Comparison of ENCODE assay signal across 21 mouse cellular contexts in genomic region chr16:91443211-91443611, GRCm38 (mm10). TPM values are rescaled to one million over a fixed set of nuclear protein-coding genes. Genes with fewer than 3 reads are reported as not detected.
DNase-seq lines count a peak whose midpoint lies in the region; ATAC-seq and TF ChIP-seq lines count a peak whose summit lies in the region.
"Had no signal": no experiment of that assay in that cellular context is flagged by ENCODE, and none has a peak within 500 bp of the region (broad histone marks: within the 10 kb centered on the region; RNA-seq: fewer than 3 reads in every experiment).

No protein-coding gene starts in this region.

- H3K36me3 ChIP-seq in liver, embryonic 13.5 days = no peaks in the 10 kb centered on the region
- H3K36me3 ChIP-seq: embryonic facial prominence, embryonic 12.5 days; forebrain, embryonic 12.5 days; heart, embryonic 13.5 days; midbrain, embryonic 13.5 days; stomach, embryonic 15.5 days had no signal

- no peak for DNase-seq in left cerebral cortex, adult 2 months (ENCODE audit: extremely low spot score in 1 of 2, low spot score in 2 of 2)
- no peak for DNase-seq in left cerebral cortex, adult 11 months (ENCODE audit: low spot score)
- no peak for DNase-seq in liver, embryonic 13.5 days
- DNase-seq in thymus, postnatal 36 days = peak; percentile 50 to 62
- no peak for DNase-seq in ovary, postnatal 36 days (ENCODE audit: low spot score)
- no peak for DNase-seq in kidney, adult 9 months
- DNase-seq: adrenal gland, adult 2 months; cerebellum, postnatal 14 days; kidney, postnatal 25 days; lung, postnatal 4 days had no signal

- peak overlapping the region; percentile 74 for H3K9ac ChIP-seq in liver, embryonic 13.5 days
- H3K9ac ChIP-seq: embryonic facial prominence, embryonic 12.5 days; forebrain, embryonic 12.5 days; heart, embryonic 13.5 days; midbrain, embryonic 13.5 days; stomach, embryonic 15.5 days had no signal

- TF ChIP-seq POLR2A in bone marrow, adult 2 months (IDR thresholded peaks at IDR 0.05; ENCODE audit: borderline replicate concordance, control insufficient read depth, low read depth, low read length) = no peak

- 41% methylated on average over 8 of the region's 8 CpGs for WGBS in bone marrow, adult 2 months
- 68% methylated on average over 8 of the region's 8 CpGs for WGBS in liver, embryonic 13.5 days (ENCODE audit: insufficient replicate concordance)

- H3K4me1 ChIP-seq in bone marrow, adult 2 months (ENCODE audit: control insufficient read depth, insufficient read depth, low read length) = peaks cover 12% of the 10 kb centered on the region
- H3K4me1 ChIP-seq in liver, embryonic 13.5 days (replicated peaks) = peaks cover 92% of the 10 kb centered on the region
- H3K4me1 ChIP-seq: forebrain, embryonic 12.5 days; midbrain, embryonic 13.5 days had no signal

- intact Hi-C loops in left cerebral cortex, adult 2 months (cut with DNase I) = loop anchor here (2.0 kb wide), 1 partner anchor 42 kb away; the partner anchor contains the start of gene Ifnar1

- no peaks in the 10 kb centered on the region for H3K9me3 ChIP-seq in liver, embryonic 13.5 days (replicated peaks)
- H3K9me3 ChIP-seq: embryonic facial prominence, embryonic 12.5 days; forebrain, embryonic 12.5 days; heart, embryonic 13.5 days; midbrain, embryonic 13.5 days; stomach, embryonic 15.5 days had no signal

- H3K4me3 ChIP-seq in left cerebral cortex, adult 2 months = no peak overlapping the region
- H3K4me3 ChIP-seq in bone marrow, adult 2 months (replicated peaks; ENCODE audit: control insufficient read depth, low read depth, low read length) = no peak overlapping the region
- no peak overlapping the region for H3K4me3 ChIP-seq in liver, embryonic 13.5 days (replicated peaks)
- H3K4me3 ChIP-seq: embryonic facial prominence, embryonic 12.5 days; forebrain, embryonic 12.5 days; heart, embryonic 13.5 days; midbrain, embryonic 13.5 days; stomach, embryonic 15.5 days had no signal

- peak overlapping the region; percentile 71 for H3K4me2 ChIP-seq in liver, embryonic 13.5 days
- H3K4me2 ChIP-seq: embryonic facial prominence, embryonic 12.5 days; forebrain, embryonic 12.5 days; heart, embryonic 13.5 days; midbrain, embryonic 13.5 days; stomach, embryonic 15.5 days had no signal

- peak overlapping the region; percentile 36; the same call in 1 of the 2 replicates for H3K27ac ChIP-seq in left cerebral cortex, adult 2 months
- peak overlapping the region; percentile 95 for H3K27ac ChIP-seq in bone marrow, adult 2 months (ENCODE audit: control insufficient read depth, insufficient read depth, low read depth, low read length, poor library complexity)
- peak overlapping the region; percentile 100 for H3K27ac ChIP-seq in liver, embryonic 13.5 days
- H3K27ac ChIP-seq: embryonic facial prominence, embryonic 12.5 days; forebrain, embryonic 12.5 days; midbrain, embryonic 13.5 days; stomach, embryonic 15.5 days had no signal

- no peak for ATAC-seq in liver, embryonic 13.5 days (ENCODE audit: low read depth)
- ATAC-seq: intestine, postnatal 0 days; midbrain, embryonic 13.5 days had no signal

- TF ChIP-seq CTCF in left cerebral cortex, adult 2 months (IDR thresholded peaks at IDR 0.05) = no peak
- TF ChIP-seq CTCF in bone marrow, adult 2 months (IDR thresholded peaks at IDR 0.05; ENCODE audit: control insufficient read depth, insufficient read depth, low read length) = no peak

- H3K27me3 ChIP-seq in liver, embryonic 13.5 days = no peaks in the 10 kb centered on the region
- H3K27me3 ChIP-seq: embryonic facial prominence, embryonic 12.5 days; forebrain, embryonic 12.5 days; heart, embryonic 13.5 days; midbrain, embryonic 13.5 days; stomach, embryonic 15.5 days had no signal

RNA-seq across cellular contexts. Expression of gene Il10rb, which starts 37.2 kb away (rescaled TPM):
- 1 to 10 TPM; 8.5 to 9.1 TPM for total RNA-seq in left cerebral cortex, adult 2 months (2021)
- polyA plus RNA-seq in bone marrow, adult 2 months (2011; ENCODE audit: insufficient read depth, insufficient read length, low replicate concordance, missing spikeins) = 24.1 and 25.9 TPM in 2 replicates
- 25.0 and 28.1 TPM in 2 replicates for polyA plus RNA-seq in liver, embryonic 13.5 days (2015; fragmentation: Nextera tagmentation; extraction: Ambion mirVana)

RNA-seq across cellular contexts. Expression of gene Ifnar1, which starts 41.8 kb away (rescaled TPM):
- total RNA-seq in left cerebral cortex, adult 2 months (2021) = 10 to 100 TPM; 45.2 TPM
- 10.3 and 15.9 TPM in 2 replicates for polyA plus RNA-seq in bone marrow, adult 2 months (2011; ENCODE audit: insufficient read depth, insufficient read length, low replicate concordance, missing spikeins)
- polyA plus RNA-seq in liver, embryonic 13.5 days (2015; fragmentation: Nextera tagmentation; extraction: Ambion mirVana) = 18.0 and 19.1 TPM in 2 replicates

RNA-seq across cellular contexts. Expression of gene Gm21970, which starts 51.7 kb away (rescaled TPM):
- total RNA-seq in left cerebral cortex, adult 2 months (2021) = not detected
- not detected in 2 replicates for polyA plus RNA-seq in bone marrow, adult 2 months (2011; ENCODE audit: insufficient read depth, insufficient read length, low replicate concordance, missing spikeins)
- not detected in 2 replicates for polyA plus RNA-seq in liver, embryonic 13.5 days (2015; fragmentation: Nextera tagmentation; extraction: Ambion mirVana)
- total RNA-seq: gastrocnemius, adult 18-20 months; left cerebral cortex, adult 8-10 months had no signal
- polyA plus RNA-seq: adrenal gland, adult 2 months; embryonic facial prominence, embryonic 12.5 days; forebrain, embryonic 12.5 days; heart, embryonic 13.5 days; hindbrain, embryonic 11.5 days; intestine, postnatal 0 days; liver, adult 2 months; midbrain, embryonic 13.5 days; stomach, embryonic 15.5 days had no signal

Comparison
In these comparisons a context has a peak if more than half of its experiments do, and no peak if none do; other contexts are left out.
1. DNase-seq: peak in thymus, postnatal 36 days (2 of 2); none in left cerebral cortex, adult 2 months (0 of 2), left cerebral cortex, adult 11 months (single experiment), liver, embryonic 13.5 days (single experiment), ovary, postnatal 36 days (single experiment) and kidney, adult 9 months (single experiment).
2. H3K27ac ChIP-seq: peak in every context shown above with its lines; median percentile 100 in liver, embryonic 13.5 days; 95 in bone marrow, adult 2 months; 36 in left cerebral cortex, adult 2 months.